Comparison of ENCODE assay signal across 13 mouse cellular contexts in genomic region chr6:9697698-9698097, GRCm38 (mm10).
"Had no signal": no experiment of that assay in that cellular context is flagged by ENCODE, and none has a peak within 500 bp of the region (broad histone marks: within the 10 kb centered on the region; RNA-seq: fewer than 3 reads in every experiment).

No protein-coding gene starts in this region.

- ATAC-seq: liver, embryonic 12.5 days had no signal

- H3K9ac ChIP-seq: limb, embryonic 15.5 days; liver, embryonic 12.5 days; lung, embryonic 14.5 days had no signal

- H3K9me3 ChIP-seq: limb, embryonic 15.5 days; liver, embryonic 12.5 days had no signal

- H3K4me1 ChIP-seq: limb, embryonic 15.5 days; liver, embryonic 12.5 days had no signal

- DNase-seq: kidney, adult 9 months; kidney, postnatal 36 days; layer of hippocampus, adult 9-11 months; layer of hippocampus, postnatal 36 days; lung, embryonic 14.5 days; lung, postnatal 10 days; lung, postnatal 4 days; thymus, postnatal 4 days had no signal

- H3K27me3 ChIP-seq: limb, embryonic 15.5 days; liver, embryonic 12.5 days had no signal

- H3K4me2 ChIP-seq: limb, embryonic 15.5 days; liver, embryonic 12.5 days; lung, embryonic 14.5 days had no signal

- H3K36me3 ChIP-seq: limb, embryonic 15.5 days; liver, embryonic 12.5 days had no signal

- H3K4me3 ChIP-seq: limb, embryonic 15.5 days; liver, embryonic 12.5 days; myocyte had no signal

- H3K27ac ChIP-seq: kidney, postnatal 0 days; limb, embryonic 15.5 days; liver, embryonic 12.5 days; stomach, postnatal 0 days had no signal
